Mouse (Mus musculus) cortical plate, adult 2 months (tissue): ENCODE data around the gene Fignl1. TPM values are rescaled to one million over a fixed set of nuclear protein-coding genes. Genes with fewer than 3 reads are reported as not detected.

Experiments
- H3K27ac ChIP-seq: fragments of 200-500 bp; 2 replicates; pipeline ENCODE4 v1.5.1; 2012; ENCODE audit warnings: low read length, control low read depth, inconsistent platforms; ENCODE audit not compliant: insufficient read depth
- H3K4me1 ChIP-seq: fragments of 200-500 bp; 2 replicates; pipeline ENCODE4 v1.6.1; 2011; ENCODE audit warnings: low read length; ENCODE audit not compliant: control insufficient read depth, insufficient read depth
- H3K4me3 ChIP-seq: fragments of 200-500 bp; 2 replicates; pipeline ENCODE4 v1.5.1; 2011; ENCODE audit warnings: mild to moderate bottlenecking, low read length, control low read depth; ENCODE audit not compliant: insufficient read depth
- CTCF ChIP-seq: fragments of 200-500 bp; IDR thresholded peaks from 2 replicates; pipeline ENCODE4 v1.5.1; 2011; ENCODE audit warnings: mild to moderate bottlenecking, control low read depth, low read length; ENCODE audit not compliant: insufficient read depth; ENCODE audit errors: extremely low read depth
- POLR2A ChIP-seq: fragments of 200-500 bp; IDR thresholded peaks from 2 replicates; pipeline ENCODE4 v1.6.1; 2011; ENCODE audit warnings: mild to moderate bottlenecking, low read length, control low read depth; ENCODE audit not compliant: insufficient read depth; ENCODE audit errors: extremely low read depth
- polyA plus RNA-seq: library from polyadenylated mRNA; depleted of rRNA; stranded (reverse); fragments of >200 nt; gene quantifications from 2 replicates; pipeline ENCODE4 v1.2.3, GENCODE M21; 2012

Fignl1 gene
- polyA plus RNA-seq, 1 experiment, result 0.44 TPM

DNA sequence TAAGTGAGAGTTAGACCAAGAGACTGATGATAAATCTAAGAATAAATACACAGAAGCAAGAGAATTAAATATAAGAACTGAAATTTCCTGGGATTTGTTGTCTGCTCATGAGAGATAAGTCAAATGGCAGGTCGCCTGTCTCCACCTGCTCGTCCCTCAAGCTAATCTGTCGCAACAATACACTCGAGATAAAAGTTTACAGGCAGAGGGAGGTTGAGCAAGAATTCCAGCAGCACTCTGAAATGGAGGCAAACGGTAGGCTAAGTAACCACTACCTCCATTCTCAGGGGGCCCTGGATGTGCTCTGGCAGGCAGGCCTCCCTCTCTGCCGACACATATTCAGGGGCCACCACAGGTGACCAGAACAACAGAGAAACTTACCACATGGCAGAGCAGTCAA, 26.6 kb upstream of the Fignl1 start:
- TF ChIP-seq POLR2A, result no peak
- Histone ChIP-seq H3K4me3 (no peak overlapping the region), H3K27ac (no peak overlapping the region), H3K4me1 (no peaks in the 10 kb centered on the region)

DNA sequence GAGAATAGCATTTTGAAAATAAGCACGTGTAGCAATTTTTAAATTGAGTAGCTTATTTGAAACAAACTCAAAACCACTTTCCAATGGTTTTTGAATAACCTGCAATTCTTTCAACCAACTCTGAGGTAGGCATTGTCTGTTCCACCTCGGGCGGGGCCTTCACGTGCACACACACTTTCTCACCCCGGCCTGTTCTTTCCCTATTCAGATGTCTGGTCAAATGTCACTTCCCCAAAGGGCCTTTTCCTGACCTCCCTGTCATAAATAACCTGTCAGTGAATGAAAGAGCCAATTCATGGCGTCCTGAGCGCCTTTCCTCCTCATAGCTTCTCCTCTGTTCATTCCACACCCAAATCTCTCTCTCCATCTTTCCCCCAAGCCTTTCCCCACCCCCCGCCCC, 24.3 kb upstream of the Fignl1 start:
- H3K4me3 ChIP-seq, result no peak overlapping the region
- H3K27ac ChIP-seq, result no peak overlapping the region
- no peaks in the 10 kb centered on the region for H3K4me1 ChIP-seq
- no peak for TF ChIP-seq POLR2A
- no peak for TF ChIP-seq CTCF

DNA sequence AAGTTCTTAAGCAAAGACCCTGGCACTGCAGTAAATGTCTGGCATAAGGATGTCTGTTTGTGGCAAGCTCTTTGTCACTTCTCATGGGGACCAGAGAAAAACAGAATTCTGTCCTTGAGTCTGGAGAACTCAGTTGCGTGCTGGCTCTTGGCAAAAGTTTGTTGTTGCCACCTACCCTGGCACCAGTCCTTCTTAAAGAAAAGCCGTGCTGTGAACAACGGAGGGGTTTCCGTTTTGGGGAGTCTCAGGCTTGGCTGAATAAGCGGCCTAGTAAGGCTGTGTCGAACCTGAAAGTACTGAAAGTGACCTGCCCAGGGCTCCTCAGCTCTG, 24.0 kb upstream of the Fignl1 start:
- H3K4me3 ChIP-seq, result no peak overlapping the region
- TF ChIP-seq CTCF (no peak), POLR2A (no peak)

DNA sequence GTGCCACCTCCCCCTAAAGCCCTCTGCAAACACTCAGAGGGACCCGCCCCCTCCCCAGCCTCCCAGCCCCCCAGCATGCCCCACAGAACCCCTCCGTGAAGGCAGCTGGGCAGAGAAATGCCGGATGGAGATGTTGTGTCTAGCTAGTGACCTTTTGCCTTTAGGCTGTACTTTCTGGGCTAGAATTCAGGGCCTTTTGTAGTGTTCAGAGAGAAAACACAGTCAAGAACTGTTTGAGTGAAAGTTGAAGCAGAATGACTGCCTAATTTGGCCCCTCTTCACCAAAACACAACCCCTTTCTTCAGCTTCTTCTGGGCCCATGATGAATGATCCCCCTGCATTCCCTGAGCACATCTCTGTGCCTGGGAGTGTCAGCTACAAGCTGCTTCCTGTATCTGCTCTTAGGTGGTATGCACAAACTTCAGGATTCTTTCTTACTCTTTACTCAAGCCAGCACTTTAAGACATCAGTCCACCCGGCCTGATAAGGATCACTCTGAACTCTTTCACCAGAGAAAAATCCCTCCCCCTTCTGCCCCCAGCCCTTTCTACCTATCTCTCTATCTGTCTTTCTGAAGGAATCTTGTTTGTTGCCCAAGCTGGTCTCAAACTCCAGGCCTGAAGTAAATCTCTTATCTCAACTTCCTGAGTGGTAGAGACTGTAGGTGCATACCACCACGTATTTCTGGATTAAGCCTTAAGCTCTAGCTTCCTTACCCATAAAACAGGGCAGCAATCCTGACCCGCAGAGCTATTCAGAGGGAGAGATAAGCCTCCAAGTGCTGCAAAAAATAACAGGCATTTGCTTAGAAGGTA, 23.4 kb upstream of the Fignl1 start:
- Histone ChIP-seq H3K4me1 (no peaks in the 10 kb centered on the region), H3K4me3 (no peak overlapping the region), H3K27ac (no peak overlapping the region)
- no peak for TF ChIP-seq CTCF
- no peak for TF ChIP-seq POLR2A

More for the DNA sequence above, 24.0 kb upstream of the Fignl1 start:
- Histone ChIP-seq H3K27ac (no peak overlapping the region), H3K4me1 (no peaks in the 10 kb centered on the region)

DNA sequence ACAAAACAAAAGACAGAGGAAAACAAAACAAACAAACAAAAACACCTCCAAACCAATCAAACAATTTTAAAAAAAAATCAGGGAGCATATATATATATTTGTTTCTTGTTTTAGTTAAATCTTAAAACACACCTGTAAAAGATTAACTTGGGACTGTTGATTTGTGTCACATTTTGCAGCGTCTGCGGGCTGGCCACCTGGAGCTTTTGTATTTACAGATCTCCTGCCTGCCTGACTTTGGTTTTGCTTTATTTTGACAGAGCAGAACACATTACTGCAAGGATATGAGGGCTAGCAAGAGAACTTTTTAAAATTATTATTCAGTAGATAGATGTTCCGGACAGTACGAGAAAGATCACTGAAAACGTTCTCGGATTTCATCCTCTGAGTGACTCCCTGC, 22.8 kb upstream of the Fignl1 start:
- Histone ChIP-seq H3K4me1 (no peaks in the 10 kb centered on the region), H3K27ac (no peak overlapping the region), H3K4me3 (no peak overlapping the region)
- no peak for TF ChIP-seq CTCF
- no peak for TF ChIP-seq POLR2A

DNA sequence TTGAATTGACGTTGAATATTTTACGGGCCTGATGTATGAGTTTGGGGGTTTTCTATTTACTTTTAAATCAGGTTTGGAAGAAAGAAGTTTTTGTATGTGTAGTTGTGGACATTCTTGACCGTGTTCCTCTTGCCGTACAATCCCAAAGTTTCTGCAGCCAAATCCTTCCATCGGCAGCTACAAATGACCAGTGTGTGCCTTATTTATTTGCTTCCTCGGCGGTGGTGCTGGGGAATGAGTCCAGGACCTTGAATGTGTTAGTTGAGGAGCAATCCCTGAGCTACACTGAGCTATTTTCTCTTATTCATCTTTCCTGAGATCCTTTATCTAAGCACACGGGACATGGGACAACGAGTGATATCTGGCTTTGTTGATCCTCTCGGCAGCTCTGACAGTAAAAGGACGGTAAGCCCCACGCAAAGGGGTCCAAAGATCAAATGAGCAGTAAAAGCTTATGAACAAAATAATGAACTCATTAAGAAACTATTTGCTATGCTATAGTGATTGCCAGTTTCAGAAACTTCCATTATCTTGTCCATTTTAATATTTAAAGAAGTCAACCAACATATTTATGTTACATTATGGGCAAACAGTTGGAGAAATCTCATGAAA, 22.2 kb upstream of the Fignl1 start:
- H3K4me3 ChIP-seq, result no peak overlapping the region
- no peaks in the 10 kb centered on the region for H3K4me1 ChIP-seq
- H3K27ac ChIP-seq, result no peak overlapping the region
- no peak for TF ChIP-seq POLR2A
- TF ChIP-seq CTCF, result no peak

DNA sequence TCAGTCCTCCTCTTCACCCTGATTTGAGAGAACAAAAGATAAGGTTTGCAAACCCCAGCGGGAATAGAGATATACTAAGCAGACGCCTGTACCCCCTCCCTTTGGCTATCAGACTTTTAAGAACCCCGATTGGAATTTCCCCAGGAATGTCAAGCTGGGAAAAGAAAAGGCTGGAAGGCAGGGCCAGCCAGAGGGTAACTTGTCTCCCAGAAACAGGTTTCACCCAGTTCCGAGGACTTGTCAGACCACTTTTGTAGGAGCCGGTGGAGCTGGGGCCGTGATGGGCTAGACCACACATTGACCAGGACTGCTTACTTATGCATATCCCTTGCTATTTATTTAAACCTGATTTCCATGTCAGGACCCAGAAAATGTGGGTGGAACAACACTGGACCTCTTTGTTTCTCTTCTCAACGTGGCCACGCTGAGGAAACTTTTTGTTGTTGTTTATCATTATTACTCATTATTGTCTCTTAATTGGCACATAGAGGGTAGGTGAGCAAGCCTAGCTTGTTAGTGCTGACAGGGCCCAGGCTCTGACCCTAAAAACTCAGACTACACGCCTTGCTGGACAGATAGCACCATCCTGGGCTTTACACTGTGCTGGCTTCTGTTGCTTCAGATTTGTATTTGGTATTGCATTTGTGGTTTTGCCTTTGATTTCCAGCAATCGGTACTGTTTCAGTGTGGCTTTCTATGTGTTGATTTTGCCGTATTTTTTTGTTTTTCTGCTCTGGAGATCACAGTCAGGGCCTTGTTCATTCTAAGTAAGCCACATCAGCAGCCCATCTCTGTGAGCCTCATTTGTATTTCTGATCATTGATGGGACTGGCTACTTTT, 20.6 kb upstream of the Fignl1 start:
- H3K27ac ChIP-seq, result no peak overlapping the region; the same call in 1 of the 2 replicates
- H3K4me3 ChIP-seq, result no peak overlapping the region
- TF ChIP-seq CTCF (no peak), POLR2A (no peak)
- H3K4me1 ChIP-seq, result no peaks in the 10 kb centered on the region; the same call in 1 of the 2 replicates

DNA sequence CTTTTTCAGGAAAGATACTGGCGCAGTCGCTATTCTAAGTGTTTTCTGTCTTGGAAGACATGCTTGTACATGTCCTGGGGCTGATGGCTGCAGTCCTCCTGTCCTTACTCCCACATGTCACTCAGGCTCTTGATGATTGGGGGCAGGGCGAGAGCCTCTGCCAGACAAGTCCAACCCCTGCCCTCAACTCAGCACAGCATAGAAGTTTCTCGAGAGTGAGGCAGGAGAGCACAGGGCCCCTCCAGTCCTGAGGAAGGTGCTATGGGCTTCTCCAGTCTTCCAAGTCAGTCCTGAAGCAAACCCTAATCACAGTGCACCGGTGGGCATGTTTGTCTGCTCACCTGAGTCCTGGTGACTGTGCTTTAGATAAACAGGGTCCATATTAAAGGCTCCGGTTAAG, 20.0 kb upstream of the Fignl1 start:
- Histone ChIP-seq H3K4me3 (no peak overlapping the region), H3K27ac (no peak overlapping the region), H3K4me1 (no peaks in the 10 kb centered on the region; the same call in 1 of the 2 replicates)
- TF ChIP-seq POLR2A, result no peak
- TF ChIP-seq CTCF, result no peak

DNA sequence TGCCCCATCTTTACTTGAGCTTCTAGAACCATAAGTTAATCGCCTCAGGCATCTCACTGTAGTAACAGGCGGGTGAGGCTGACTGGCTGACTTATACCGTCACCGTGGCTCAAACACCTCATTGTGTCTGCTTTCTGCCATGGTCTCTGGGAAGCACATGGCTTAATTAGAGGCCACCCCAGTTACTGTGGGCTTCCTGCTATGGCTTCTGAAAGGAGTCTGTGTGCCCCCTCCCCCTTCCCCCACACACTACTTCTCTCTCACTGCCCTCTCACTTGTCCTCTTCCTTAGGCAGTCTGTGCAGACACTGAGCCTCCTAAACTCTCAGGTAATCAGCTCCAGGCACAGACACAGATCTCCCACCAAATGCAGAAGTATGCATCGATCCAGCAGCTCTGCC, 19.5 kb upstream of the Fignl1 start:
- H3K4me1 ChIP-seq, result no peaks in the 10 kb centered on the region; the same call in 1 of the 2 replicates
- TF ChIP-seq CTCF (no peak), POLR2A (no peak)
- no peak overlapping the region for H3K27ac ChIP-seq
- H3K4me3 ChIP-seq, result no peak overlapping the region

DNA sequence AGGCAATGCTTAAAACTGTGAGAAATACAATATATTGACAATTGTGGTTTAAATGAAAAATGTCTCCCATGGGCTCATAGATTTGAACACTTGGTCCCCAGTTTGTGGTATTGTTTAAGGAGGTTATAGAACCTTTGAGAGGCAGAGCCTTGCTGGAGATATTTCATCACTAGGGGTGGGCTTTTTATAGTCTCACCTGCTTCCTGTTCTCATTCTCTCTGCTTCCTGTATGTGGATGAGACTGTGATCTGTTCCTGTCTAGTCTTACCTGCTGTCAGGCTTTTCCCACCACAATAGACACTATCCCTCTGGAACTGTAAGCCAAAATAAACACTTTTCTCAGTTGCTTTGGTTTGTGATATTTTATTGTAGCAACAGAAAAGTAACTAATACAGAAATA, 17.7 kb upstream of the Fignl1 start:
- TF ChIP-seq POLR2A (no peak), CTCF (no peak)
- H3K4me1 ChIP-seq, result no peaks in the 10 kb centered on the region; the same call in 1 of the 2 replicates
- H3K27ac ChIP-seq, result no peak overlapping the region
- H3K4me3 ChIP-seq, result no peak overlapping the region
